Mouse (Mus musculus) cerebellum, postnatal 10 days (tissue): ENCODE data around the gene Trio.
"Not testable (repeated sequence)": the region's sequence is repeated elsewhere in the genome, so short reads cannot be mapped to it uniquely, and the experiment has no call there.

ENCODE experiments used
- DNase-seq, 2 experiments: peaks; one replicate each; pipeline ENCODE4 v3.0.0; 2021; ENCODE audit warnings: mixed read lengths in 2 of 2

The Trio gene

DNA sequence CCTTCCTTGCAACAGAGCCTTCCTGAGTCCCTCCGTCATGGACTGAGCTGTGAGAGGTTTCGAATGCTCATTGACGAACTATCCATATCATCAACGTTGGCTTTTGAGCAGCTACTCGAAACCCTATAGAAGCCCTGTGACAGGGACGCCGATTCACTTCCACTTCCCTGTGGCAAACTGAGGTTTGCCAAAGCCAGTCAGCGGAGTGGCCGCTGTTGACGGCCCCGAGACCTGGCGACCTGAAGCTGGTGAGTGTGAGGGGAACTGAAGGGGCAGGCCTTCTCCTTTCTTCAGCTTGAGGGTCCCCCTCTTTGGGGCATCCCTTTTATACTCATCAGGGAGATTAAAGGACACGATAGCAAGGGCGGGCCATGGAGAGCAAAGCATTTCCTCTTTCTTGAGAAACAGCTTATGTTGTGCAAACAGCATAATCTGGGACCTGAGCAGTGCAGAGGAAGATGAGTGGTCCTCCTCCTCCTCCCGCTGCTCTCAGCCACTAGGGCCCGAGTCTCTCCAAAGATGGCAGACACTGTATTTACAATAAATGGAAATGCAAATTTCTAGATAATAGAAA is 151.8 kb downstream of the Trio start:
- DNase-seq = no peak

DNA sequence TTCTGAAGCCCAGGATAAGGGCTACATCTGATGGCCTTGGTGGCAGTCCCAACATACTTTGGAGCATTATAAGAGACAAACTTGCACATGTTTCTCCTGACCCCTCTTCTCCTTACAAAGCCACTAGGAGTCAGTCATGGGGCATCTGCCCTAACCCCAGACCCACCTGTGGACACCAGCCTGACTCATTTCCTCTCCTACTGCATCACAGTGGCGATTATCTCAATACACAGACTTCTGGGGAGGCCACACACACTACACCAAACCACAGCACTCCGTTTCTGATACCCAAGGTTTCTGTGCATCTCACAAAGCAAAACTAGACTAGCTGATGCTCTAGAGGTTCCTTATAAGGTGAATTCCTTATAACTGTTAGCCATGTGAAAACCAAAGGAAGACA is 153.4 kb downstream of the Trio start:
- no peak for DNase-seq

DNA sequence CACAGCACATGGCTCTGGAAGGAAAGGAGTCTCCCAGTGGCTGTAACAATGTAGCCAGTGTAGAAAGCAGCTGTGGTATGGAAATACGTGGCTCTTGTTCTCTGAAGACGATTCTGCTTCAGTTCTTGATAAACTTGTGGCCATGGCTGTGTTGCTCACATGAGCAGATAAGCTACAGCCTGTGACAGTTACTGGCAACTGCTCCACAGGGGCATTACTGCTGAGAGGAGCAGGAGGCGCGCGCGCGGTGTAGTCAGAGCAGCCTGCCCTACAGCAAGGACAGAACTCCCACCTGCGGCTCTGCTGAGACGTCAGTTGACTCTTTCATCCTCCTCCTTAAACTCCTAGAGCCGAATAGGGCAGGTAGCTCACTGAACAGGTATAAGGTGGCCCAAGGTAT is 153.9 kb downstream of the Trio start:
- DNase-seq = no peak

DNA sequence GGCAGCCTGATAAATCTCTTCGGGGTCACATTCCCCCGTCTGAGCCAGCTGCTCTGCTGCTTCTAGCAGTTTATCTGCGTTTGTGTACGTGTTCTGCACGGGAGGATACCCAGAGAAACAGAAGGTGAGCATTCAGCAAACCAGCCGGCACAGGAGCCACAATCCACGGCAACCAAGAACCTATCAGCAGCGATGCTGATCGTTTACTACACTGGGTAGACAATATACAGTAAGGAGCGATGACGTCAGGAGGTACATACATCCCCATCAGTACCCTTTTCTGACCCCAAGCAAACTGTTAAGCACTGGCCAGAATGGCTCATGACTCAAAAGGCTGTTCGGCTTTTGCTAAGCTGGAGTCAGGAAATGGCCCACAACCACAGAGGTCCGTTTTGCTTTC is 154.4 kb downstream of the Trio start:
- DNase-seq = no peak

DNA sequence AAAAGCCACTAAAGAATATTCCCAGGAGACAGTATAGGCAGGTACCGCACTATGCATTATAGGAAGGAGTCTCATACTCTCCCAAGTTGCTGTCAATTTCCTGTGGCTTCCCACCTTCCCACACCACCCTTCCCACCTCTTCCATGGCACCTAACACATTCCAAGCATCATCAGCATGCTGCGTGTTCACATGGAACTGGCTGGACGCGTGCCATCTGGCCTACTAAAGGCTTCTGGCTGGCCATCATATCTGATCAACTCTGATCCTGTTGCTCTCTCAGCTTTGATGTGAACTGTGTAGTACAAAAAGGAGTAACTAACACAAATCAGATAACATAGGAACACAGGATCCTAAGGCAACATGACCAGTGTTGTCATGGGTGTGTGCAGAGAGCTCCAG is 156.6 kb downstream of the Trio start:
- DNase-seq = peak; percentile 65 to 69

DNA sequence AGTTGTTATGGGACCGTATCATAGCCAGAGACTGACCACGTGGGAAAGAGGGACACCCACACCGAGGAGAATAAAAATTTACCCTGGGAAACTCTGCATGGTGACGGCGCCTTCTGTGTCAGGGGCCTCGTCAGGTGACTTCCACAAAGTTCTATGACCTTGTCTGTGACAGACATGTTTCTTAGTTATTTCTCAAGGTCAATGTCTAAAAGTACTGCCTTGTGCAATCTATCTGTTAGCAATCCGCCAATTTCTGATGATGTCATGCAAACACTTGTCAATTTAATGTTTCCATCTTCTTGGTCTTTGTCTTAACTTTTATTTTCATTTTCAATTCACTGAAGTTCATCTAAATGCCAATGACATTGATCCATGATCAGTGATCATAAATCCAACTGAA is 157.8 kb downstream of the Trio start:
- no peak for DNase-seq

DNA sequence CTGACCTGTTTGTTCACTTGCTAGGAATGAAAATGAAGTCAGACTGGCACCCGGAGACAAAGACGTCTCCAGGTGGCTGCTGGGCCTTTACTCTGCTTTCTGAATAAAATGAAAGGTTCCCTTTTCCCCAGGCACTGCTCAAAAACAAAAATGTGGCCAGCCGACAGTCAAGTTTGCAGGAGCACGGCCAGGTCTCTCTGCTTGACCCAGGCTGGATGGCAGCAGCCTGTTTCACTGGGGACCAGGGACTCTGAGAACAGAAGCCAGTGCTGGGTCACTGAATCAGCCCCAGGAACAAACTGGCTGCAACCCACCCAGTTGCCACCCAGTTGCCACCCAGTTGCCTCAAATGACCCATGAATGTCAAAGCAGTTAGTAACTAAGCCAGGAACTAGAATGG is 159.2 kb downstream of the Trio start:
- no peak for DNase-seq

DNA sequence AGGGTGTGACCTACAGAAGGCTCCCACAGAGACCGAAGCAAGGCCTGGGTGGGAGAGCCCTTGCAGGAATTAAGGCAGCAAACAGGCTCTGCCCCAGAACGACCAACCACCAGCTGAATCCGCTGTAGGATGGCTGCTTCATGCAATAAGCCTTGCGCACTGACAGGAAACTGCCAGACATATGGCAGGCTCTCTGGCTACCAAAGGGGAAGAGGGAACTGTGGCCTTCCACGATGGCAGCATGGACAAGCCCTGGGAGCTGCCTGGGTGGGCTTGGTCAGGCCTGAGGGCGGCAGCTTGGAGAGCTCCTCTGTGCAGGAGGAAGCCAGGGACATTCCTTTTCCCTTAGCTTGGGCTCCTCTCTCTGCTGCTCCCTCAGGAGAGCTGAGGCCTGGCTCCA is 159.6 kb downstream of the Trio start:
- DNase-seq = no peak

DNA sequence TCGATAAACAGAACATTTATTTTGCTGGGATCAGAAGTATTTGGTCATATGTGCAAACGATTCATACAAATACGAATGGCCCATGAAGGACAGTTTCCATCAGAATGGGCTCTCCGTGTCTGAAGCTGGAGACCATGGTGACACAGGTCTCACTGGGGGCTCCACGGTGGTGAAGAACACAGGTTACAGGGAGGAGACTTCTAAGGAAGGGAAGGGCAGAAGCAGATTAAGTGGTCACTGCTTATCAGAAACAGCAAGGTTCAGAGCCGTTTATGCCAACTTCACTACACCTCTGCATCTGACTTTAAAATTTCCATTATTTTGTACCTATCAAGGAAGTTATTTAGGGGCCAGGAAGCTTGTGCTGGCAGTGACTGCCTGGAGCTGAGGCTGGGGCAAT is 161.3 kb downstream of the Trio start:
- DNase-seq = no peak

DNA sequence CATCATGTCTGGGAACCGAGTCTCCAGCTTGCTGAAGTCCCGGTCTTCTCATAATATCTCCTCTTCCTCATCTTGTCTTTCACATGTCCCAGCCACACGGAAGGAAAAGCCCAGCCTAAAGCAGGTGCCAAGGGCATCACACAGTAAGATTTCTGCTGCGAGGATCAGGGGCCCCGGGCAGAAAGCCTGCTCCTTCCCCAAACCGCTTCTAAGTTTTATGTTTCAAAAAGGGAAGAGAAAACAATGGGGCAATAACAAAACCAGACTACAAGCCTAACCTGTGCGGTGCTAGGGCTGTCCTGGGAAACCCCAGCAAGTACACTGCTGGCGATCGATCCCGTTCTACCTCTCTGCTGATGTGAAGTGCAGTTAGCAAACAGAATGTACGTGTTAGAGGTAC is 162.7 kb downstream of the Trio start:
- DNase-seq = no peak

DNA sequence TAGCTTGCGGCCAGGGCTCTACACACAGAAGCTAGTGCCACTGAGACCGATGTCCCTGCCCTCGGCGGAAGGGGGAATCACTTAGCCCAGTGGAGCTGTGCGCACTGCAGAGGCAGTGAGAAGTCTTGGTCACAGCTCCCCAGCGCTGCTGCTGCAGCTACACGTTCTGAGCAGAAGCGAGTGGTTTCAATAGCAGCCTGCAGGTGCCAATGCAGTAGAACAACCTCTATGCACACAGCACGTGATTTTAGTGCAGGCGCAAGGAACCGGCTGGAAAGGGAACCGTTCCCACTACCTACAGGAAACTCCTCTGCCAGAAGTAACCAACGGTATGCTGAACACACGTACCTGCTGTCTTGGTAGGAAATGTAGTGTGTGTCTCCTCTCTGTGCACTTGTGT is 165.2 kb downstream of the Trio start:
- no peak for DNase-seq

DNA sequence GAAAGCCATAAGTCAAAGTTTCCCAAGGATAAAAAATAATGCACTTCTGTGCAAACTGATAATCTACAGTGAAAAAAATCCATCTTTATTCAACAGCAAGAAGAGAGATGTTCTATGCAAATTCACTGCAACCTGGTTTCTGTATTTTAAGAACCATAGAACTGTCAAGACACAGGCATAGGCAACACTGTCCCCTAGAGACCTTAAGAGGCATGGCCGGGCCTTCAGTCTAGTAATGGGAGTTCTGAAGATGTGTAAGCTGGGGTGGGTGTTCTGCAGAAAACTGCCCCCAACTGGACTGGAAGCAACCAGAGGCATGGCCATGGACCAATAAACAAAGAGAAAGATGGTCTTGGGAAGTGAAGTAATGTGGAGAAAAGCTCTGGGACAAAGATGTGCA is 166.1 kb downstream of the Trio start:
- DNase-seq = peak; percentile 45 to 58

DNA sequence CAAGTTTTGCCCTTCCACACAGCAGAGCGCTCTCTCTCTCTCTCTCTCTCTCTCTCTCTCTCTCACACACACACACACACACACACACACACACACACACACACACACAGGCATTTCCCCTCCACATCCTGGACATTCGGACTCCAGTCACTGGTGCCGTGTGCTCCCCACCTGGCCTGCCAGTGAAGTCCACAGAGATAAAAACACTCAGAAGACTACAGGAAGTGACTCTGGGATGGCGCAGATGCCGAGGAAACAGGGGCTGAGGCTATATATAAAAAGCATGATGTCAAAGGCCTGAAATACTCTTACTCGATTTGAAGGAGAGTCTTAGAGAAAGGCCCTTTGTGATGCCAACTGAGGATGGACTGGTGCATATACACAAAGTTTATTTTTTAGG is 166.5 kb downstream of the Trio start:
- DNase-seq = no peak

DNA sequence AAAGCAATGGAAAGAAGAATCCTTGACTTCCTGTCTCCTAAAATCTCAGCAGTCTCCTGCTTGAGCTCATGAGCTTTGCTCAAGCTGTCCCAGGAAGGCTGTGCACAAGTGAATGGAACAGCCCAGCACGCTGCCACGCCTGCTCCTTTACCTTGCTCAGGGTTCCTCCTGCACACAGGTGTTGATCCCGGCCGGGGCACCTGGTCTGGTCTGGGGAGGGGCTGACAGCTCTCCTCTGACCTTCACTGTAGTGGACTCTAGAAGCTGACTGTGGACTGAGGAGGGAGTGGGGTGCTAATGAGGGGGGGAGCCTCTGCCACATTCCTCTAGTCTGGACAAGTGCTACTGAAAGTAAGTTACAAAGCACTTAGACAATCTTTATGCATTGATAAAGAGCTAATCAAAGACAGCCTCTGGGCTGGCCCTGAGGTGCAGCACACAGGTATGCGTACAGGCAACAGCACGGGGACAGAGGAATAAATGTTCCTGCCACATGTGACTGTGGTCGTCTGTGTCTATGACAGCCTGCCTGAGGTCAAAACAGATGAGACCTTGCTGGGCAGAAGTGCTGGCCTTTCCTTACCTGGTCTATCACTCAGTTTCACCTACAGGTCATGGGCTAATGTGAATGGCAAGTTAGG is 167.3 kb downstream of the Trio start:
- no peak for DNase-seq

DNA sequence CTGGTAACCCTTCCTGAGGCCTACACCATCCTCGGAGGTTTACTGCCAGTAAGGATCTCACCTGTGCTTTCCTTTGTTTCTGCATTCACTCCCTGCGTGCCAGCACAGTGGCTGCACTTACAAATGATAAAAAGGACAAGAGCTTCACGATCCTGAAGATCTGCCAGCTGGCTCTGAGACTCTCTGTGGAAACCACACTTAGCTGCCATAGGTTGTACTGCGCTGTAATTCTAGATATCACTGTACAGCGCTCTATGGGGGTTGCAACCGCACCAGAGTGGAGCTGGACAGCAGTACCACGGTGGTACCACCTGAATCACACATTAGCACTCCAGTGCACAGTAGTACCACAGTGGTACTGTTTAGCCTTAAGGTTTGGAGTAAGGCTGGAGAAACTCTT is 168.4 kb downstream of the Trio start:
- no peak for DNase-seq

DNA sequence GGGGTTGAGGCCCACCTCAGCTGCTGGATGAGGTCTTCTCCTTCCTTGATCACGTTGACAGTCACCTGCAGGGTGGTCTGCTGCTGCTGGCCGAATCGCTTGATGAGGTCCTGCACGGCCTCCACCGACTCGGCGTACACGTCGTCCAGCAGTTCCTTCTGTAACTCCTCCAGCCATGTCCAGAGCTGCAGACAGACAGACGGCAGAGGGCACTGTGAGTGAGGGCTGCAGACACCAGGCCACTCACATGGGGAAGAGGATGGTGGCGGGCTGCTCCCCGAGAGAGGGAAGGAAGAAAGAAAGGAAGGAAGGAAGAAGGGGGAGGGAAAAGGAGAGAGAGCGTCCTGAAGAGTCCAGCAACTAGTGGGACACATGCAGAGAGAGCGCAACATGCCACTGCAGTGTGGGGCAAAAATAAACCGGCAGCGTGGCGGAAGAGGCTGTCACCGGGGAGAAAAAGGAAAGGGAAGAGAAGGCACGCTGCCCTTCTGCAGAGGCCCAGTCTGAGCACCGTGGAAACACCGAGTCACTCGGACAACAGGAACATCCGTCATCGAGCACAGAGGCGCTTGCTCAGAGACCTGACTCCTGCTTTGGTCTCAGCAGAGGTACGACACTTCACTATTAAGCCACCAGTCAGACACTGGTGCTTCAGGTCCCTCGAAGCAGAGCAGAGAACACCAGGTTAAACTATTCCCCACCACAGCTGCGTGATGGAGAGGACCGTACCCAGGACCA is 169.4 kb downstream of the Trio start:
- DNase-seq = no peak

DNA sequence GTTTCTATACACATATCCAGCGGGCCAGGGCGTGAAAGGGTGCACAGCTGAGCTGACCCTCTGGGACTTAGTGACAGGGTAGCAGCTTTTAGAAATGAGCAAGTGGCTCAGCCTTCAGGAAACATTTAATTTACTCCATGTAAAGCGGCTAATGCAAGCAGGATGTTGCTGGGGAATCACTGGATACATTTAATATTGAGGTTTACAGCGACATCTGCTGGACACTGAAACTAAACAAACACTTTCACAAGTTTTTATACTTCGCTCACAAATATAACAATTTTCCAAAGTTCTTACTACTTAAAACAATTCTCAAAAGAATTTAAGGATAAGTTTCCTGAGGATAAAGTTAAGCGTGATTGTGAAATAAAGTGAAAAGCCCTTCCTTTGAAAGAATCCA is 174.3 kb downstream of the Trio start:
- DNase-seq = no peak

DNA sequence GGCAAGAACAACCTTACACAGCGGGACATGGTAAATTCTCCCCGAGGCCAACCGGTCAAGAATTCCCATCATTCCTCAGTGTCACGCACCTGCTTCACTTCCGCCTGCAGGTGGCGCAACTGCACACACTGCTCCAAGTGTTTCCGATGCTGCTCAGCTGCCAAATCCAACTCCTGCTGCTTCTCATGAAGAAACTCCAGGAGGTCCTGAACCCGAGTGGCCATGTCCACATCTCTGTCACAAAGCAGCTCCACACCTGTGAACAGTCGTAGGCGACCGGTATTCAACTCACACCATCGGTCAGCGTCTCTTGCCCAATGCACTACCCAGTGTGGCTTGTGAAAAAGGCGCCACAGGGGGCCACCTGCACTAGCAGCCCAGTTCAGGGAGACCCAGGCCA is 174.7 kb downstream of the Trio start:
- DNase-seq = peak; percentile 62 to 66

DNA sequence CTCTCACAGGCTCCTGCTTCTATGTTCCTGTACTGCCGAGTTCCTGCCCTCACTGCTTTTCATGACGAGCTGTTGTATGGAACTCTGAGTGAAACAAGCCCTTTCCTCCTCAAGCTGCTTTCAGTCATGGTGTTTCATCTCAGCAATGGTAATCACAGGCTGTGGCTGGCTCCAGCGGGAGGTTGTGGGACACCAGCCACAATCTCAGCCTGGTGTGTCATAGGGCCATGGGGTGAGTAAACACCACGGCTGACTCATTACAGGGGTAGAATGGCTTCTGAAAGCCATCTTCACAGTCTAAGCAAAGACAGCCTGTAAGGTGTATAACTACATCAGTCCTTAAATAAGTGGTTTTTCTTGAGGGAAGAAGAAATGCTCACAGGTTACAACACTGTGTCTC is 175.7 kb downstream of the Trio start:
- DNase-seq = no peak

DNA sequence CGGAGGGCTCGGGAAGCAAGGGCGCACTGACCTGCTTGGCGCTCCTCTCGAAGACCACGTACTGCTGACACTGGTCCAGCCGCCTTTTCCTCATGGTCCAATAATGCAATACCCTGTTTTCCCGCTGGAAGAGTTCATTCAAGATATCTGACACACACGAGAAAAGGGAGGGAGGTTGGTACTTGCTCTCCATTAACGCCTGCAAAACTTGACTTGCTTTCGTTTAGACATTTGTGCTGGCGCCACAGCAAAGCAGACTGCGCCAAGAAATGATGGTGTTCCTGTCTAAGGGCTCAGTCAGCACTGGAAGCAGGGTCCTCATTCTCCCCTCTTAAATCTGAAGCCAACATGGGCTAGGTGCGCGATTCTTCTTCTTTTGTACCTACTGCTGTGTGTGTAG is 184.0 kb downstream of the Trio start:
- no peak for DNase-seq

DNA sequence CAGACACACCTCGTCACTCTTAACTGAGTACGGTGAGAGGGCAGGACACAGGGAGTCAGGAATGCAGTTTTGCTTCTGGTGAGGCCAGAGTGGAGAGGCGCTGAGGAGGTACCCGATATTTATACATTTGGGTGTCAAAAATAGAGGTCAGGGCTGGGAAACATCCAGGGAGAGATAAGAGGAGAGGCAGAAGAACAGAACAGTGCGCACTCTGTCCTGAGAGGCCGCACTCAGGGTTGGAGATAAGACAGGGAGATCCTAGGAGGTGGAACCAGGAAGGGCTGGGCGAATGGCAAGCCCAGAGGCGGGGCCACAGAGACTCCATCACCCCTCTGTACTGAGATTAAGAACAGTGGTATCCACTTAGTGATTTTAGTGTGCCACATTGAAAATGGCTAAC is 185.1 kb downstream of the Trio start:
- DNase-seq = no peak

DNA sequence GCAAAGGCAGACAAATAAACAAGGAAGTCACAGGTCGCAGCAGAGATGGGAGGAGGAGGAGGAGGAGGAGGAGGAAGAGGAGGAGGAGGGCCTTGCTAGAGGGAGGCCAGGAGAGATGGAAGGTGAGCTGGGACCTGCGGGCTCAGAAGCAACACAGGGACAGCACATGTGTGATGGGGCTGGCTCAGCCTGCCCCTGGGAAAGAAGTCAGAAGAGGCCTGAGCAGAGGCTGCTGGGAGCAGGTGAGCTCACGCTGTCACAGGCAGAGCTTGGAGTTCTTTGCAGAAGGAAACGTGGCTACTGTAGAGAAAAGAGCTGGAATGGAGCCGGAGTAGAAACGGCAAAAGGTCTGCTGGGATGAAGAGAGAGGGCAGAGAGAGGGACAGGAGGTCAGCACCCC is 185.5 kb downstream of the Trio start:
- no peak for DNase-seq

DNA sequence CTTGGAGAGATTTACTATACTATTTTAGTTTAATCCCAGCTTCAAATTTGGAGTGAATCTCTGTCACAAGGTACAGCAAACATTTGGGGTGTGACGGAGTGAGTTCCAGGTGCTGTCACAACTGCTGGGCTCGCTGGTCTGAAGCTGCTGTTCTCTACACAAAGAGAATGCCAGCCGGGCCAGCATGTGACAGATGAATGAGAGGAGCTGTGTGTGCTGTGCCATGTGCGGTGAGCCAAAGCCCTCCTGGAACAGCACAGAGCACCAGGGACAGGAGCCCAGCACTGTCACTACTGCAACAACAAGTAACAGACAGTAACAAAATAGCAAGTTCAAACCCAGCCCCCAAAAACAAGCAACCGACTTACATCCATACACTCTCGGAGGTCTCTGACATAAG is 194.0 kb downstream of the Trio start:
- no peak for DNase-seq

DNA sequence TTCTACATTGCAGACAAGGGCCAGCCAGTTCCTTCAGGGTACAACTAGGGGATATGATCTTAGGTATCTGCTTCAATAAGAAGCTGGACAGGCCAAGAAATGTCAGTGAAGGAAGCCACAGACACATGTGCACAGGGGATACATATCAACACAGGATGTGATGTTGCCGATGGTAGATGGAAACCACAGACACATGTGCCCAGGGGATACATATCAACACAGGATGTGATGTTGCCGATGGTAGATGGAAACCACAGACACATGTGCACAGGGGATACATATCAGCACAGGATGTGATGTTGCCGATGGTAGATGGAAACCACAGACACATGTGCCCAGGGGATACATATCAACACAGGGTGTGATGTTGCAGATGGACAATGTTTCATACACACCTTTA is 197.8 kb downstream of the Trio start:
- DNase-seq = not testable (repeated sequence)

DNA sequence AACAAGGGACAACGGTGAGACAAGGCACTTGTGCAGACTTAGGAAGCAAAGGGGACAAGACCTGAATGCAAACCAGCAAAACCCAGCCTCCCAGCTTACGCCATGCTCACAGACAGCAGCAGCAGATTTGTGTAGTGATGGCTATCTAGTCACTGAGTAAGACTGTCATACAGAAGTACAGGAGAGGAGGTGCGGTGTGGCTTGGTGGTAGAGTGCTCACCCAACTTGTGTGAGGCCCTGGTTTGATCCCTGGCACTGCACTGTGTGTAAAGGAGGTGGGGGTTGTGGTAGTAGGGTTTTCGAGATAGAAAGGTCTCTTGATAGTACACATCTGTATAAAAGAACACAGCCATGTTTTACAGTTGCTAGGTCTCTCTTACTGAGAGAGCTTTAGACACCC is 198.8 kb downstream of the Trio start:
- no peak for DNase-seq
